Mouse (Mus musculus): ENCODE measurements around the gene Plekhm1.

DNA sequence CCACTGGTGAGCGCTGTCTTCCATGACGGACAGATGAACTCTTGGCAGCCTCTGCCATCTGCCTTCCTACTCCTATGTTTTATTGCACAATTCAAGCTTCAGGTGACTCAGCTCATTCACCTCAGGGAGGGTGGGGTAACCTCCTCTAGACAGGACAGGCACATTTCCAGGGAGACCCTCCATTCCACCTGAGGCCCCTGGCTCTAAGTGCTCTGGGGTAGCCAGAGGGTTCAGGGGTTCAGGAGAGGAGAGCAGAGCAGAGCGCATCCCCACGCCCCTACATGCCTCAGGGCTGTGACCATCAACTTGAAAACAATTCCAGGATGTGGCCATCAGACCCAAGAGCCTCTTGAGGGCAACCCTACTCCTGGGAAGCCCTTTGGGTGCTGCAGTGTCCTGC lies 47.0 kb downstream of the Plekhm1 start:
- TF ChIP-seq CTCF (IDR thresholded peaks at IDR 0.05; ENCODE audit: extremely low read depth, insufficient read depth, low read length) (no peak), POLR2A (IDR thresholded peaks at IDR 0.05; ENCODE audit: extremely low read depth, insufficient read depth, low read length) (no peak)
